Mouse (Mus musculus) neutrophil, adult 5-6 weeks (primary cell): ENCODE measurements at regions not wholly inside any gene's neighbourhood (a gene's known extent, or its start where the extent isn't known, plus 50 kb on each side); places are given as distances from the start of the nearest gene placed in this dataset.

ENCODE experiments used
- ATAC-seq: fragments of 151-379, 151-347 bp; 2 replicates; pipeline ENCODE4 v1.8.0; 2017; ENCODE audit warnings: mild to moderate bottlenecking, moderate TSS enrichment; ENCODE audit not compliant: insufficient number of reproducible peaks, poor library complexity, low FRiP score, severe bottlenecking; ENCODE audit errors: extremely low read depth

DNA sequence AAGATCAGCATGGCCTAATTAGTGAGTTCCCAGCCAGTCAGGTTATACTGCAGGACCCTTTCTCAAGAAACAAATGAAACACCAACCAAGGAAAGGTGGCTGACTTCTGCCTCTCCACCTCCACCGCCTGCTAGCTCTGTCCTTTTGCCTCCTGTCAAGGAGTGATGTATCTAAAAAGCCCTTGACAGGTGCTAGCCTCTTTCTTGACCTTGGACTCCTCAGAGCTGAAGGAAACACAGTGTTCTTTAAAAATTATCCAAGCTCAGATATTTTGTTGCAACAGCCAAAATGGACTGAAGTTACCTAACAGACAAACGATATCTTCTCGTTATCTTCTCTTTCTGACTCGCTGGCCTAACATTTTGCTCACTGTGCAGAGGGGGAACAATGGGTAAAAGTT is 112.5 kb downstream of the Zfp706 start:
- no peak for ATAC-seq

DNA sequence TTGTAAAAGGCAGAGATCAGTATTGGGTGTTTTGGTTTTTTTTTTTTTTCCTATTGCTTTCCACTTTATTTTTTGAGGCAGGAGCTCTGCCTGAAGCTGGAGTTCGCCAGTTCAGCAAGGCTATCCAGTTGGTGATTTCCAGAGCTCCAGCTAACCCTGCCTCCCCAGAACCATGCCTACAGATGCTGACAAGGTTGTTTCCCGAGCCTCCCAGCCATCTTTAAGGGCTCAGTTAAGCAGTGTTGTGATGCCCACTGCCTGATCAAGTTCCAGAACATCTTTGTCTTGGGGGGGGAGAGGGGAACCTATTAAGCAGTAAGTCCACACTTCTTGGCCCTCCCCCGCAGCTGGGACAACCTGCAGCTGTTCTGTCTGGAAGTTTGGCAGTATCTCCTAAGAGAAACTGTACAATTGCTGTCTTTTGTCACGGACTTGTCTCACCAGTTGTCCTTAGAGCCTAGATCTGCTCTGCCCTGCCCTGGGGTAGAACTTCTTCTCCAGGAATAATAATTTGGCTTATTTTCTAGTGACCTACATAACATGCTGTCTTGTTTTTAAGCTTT is 114.1 kb downstream of the Zfp706 start:
- ATAC-seq: no peak

DNA sequence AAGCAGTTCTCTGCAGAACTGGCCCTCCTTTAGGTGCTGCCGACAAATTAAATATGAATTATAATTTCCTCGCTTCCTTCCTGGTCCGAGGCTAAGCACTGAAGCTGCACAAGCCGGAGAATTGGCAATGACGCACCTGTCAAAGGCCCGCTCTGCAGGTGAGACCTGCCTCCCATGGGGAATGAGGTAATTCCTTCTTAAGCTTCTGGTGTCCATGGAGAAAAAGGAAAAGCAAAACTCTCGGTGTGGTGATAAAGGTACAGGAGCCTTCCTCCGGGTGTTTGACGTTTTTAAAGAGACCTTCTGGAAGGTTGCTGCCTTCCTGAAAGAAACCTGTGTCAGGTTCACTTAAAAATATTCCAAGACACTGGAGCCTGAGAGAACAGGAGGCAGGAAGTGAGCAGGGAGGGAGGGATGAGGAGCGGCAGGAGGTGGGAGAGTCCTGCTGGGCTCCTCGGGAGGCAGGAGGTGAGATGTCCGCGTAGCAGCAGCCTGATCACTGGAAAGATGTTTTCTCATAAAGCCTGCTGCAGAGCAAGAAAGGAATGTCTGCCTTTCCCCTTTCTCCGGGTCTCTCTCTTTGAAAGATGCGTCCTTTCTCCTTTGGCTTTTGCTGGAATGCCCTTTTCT is 114.9 kb downstream of the Zfp706 start:
- ATAC-seq: no peak

DNA sequence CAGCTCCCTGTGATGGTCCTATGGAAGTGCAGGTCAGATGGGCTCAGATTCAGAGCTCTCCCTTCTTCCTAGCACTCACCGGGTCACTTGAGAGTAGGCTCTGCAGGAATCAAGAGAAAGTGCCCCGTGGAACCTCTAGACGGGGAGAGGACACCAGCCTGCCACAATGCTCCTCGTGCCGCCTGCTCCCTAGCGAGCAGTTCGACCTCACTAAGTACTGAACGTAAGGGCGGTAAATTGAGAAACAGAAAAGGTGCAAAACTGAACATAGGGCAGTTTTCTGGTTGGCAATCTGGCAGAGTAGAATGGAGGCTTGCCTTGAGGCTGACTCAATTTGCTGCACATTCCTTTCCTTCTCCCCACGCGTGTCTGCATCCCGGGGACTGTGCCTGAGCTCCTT is 115.7 kb downstream of the Zfp706 start:
- ATAC-seq: no peak

DNA sequence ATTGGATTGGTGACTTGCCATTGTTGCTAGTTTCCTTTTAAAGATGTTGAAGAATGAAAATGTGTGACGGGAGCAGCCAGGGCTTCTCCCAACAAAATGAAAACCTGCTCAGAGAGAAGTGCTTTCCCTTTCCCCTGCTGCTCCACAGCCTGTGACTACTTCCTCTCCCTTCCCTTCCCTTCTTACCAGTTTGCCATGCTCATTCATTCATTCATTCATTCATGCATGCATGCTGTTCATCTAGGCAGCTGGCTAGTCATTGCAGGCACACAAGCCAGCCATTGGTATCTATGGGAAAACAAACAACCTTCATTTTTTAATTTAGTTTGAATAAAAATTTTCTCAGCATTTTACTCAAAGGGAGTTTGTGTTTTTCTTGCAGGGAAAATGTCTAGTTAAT is 116.3 kb downstream of the Zfp706 start:
- ATAC-seq: no peak

DNA sequence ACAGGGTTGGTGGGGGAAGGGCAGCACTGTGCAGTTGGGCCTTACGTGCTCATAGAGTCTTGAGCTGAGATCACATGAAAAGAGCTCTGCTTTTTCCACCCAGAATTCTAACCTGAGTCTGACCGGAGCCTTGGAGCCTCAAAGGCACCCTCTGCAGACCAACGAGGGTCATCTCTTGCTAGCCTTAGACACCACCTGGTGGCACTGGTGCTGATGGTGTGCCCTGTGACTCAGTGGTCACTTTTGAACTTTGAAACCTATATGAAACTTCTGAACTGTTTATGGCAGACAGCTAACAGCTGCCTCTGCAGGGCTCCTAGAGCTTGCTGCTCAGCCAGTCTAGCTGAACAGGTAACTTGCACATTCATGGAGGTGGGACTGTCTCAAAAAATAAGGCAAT is 118.5 kb downstream of the Zfp706 start:
- no peak for ATAC-seq

DNA sequence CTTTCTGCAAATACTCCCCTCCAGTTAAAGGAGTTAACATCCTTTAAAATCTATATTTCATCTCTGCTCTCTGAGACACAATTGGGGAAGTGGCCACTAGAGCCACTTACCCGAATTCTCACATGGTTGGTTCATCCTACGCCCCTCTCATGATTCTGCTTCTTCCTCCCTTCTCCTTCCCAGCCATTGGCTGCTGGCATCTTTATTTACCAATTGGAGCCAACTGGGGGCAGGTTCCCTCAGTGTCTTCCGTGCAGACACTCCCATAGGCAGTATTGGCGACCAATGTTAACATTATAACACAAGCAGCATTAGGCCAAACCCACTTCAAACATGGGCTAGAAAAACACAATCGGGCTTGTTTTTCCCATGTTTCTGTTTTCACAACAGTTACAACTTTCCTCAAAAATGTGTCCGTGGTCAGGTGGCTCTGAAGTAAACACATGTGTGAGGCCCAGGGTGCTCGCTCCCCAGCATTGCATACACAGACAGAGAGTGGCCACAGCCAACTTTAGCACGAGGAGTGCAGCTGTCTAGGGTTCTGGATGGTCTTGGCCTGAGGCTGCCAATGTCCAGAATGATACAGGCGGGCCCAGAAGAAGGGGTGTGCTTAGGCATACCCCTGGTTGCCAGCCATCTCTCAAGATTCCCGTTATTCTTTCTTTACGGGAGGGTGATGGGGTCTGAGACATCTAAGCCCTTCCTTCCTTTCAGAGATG is 119.1 kb downstream of the Zfp706 start:
- 0 out of 2 replicates have a peak, but pooled peaks have one; percentile 7 for ATAC-seq

DNA sequence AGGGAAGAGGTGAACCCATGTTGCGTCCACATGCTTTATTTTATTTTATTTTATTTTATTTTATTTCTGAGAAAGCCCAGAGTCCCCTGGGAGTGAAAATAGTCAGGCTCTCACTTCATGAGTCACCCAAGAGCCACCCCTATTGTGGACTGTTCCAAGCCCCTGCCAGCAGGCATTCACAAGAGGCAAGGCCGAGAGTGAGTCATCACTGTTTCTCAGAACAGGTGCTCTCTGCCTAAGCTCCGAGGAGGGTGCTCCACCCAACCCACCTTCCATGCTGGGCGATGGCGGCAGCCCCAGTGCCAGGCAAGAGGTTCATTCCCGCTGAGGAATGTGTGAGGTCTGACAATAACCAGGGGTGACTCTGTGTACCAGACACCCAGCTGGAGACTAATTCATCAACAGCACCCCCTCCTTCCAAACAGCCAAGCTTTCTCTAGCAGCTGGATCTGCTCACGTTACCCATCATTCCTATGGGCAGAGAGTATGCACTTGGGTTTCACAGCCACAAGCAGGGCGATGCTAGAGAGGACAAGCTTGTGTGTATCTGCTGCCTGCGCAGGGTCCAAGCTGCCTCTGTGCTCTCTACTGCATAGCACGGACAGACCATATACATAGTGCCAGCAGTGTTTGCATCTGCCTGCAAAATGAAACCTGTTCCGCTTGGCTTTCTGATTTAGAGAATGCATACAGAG is 122.8 kb downstream of the Zfp706 start:
- no peak for ATAC-seq

DNA sequence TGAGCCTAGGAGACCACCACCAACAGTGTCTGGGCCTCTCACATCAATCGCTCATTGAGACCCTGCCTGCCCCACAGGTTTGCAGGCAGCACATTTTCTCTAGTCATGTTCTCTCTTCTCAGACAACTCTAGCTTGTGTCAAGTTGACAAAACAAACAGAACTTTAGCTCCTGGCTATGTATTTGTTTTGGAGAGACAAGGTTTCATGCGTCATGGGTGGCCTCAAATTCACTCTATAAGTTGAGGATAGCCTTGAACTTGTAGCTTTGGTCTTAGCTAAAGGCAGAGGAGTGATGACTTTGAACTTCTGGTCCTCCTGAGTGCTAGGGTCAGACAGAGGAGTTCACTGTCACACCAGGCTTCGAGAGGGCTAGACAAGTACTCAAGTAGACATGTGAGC is 123.5 kb downstream of the Zfp706 start:
- ATAC-seq: no peak

DNA sequence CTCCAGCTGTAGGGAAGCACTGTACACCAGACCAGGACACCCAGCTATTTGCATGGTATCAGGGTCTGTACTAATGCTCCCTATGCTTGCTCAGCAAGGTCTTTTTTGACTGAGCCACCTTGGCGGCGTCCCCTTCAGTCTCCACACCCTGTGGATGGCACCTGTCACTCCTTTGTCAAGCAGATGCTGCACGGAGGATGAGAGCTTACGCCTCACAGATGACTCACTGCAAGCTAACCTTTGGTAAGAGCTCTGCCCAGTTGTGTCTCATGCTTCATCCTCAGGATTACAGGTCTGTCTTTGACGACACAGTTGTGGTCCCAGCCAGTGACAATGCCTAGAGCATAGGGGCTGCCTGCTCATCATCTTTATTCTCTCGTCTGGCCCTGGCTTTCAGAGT is 124.4 kb downstream of the Zfp706 start:
- ATAC-seq: no peak

DNA sequence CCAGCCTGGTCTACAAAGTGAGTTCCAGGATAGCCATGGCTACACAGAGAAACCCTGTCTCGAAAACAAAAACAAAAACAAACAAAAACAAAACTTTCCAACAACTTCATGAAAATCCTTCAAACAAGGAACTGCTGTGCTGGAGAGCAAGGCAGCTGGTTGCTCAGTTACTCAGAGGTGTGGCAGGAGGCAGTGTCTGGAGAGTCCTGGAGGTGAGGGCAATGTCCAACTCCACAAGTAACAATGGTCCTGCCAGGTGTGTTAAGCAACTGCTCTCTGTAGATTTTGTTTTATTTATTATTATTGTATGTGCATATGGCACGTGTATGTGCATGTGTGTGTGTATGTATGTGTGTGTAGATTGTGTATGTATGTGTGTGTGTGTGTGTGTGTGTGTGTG is 126.0 kb downstream of the Zfp706 start:
- no peak for ATAC-seq

DNA sequence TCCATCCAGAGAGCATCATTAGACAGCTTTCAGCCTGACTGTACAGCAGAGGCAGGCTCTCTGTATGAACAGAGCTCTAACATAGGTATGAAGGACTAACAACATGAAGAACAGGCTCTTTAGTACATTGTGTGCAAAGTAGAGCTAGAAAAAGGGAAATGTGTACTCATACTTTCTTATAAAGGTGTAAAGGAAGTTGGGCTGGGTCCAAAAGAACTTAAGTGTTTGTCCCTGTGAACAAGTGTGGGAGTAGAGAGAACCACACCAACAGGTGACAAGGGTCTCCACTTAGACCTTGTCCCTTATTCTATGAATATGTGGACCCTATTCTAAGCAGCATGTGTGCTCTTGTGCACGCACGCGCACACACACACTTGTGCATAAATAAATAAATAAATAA is 127.0 kb downstream of the Zfp706 start:
- no peak for ATAC-seq

DNA sequence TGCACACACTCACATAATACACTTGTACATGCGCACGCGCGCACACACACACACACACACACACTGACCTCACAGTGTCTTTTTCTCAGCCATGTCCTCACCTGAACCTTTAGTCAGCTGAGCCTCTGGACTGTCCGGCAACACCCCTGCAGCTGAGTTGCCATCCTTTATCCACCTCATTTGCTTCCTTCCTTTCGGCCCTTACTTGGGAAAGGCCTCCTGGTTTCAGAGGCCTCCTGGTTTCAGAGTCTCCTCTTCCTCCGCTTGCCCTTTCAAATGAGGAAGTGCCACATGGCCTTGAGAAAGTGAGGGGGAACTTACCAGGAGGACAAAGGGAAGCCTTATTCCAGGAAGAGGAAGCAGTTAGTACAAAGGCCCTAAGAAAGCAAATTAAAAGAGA is 128.0 kb downstream of the Zfp706 start:
- ATAC-seq: peak; percentile 78

DNA sequence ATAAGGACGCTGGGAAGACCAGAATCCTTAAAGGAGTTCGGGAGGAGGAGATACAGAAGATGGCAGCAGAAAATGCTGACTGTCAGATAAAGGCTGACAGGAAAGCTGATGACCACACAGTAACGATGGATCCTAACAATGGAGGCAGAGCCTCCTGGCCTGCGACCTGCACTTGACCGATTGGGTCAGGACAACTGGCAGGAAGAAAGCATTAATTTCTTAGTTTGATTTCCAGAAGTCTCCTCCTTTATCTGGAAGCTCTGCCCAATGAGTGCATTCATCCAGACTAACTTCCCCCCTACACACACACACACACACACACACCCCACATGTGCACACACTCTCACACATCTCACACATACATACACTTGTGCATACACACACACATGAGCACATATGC is 128.6 kb downstream of the Zfp706 start:
- no peak for ATAC-seq

DNA sequence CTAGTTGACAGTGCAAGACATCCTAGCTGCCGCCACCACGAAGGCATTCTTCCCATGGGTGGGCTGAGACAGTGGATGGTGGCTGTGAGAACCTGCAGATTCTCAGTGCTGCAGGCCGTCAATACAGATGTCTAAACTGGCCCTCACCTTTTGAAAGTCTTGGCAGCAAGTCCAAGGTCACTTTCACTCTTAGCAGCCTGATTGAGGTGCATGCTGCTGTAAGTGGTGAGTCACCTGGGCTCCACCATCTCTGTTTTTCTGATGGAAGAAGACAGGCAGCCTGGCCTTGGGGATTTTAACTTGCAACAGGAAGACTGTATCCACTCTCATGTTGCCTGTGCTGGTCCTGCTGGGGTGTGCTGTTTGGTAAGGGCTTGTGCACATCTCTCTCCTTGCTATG is 129.3 kb downstream of the Zfp706 start:
- no peak for ATAC-seq

DNA sequence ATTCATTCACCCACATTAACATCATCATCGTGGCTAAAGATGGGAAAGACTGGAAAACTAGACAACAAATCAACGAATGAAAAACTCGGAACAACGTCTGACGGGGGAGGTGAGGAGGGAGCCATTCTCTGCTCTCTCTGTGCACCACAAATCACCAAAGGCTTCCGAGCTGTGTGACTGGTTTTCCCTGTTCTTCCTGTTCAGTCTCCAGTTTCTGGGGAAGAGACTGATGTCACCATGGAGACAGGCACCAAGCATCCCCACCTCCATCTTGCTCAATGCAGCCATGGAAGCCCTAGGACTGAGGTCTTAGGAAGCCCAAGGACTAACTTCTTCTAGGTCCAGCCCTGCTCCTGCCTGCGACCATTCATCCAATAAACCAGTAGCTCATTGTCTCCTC is 130.1 kb downstream of the Zfp706 start:
- no peak for ATAC-seq

DNA sequence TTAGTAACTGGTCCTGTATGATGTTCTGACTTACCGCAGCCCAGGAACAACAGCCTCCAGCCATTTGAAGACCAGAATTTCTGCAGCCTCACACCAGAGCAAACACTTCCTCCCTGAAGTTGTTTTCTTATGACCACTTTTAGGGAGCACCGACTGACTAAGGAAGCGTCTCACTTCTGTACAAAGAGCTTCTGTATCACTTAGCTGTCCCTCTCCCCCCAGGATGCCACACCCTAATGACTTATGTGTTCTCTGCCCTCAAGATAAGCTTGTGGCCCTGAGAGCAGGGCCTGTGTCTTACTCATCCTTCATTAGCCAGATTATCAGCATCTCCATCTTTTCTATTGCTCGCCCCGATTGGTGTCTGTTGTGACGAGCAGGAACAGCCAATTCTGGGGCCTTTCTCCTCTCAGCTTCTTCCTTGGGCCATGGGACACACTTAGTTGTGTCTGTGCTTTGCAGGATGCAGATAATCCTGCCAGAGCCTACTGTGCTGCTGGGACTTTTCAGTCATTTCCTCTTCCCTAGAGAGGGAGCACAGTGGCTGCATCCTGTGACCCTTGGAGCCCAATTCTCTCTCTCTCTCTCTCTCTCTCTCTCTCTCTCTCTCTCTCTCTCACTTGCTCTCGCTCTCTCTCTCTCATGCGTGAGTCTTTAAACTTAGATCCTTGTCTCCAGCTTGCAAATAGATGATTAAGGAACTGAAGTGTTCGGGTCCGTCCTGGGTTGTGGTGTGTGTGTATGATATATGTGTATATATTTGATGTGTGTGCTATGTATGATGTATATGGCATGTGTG is 131.4 kb downstream of the Zfp706 start:
- no peak for ATAC-seq

DNA sequence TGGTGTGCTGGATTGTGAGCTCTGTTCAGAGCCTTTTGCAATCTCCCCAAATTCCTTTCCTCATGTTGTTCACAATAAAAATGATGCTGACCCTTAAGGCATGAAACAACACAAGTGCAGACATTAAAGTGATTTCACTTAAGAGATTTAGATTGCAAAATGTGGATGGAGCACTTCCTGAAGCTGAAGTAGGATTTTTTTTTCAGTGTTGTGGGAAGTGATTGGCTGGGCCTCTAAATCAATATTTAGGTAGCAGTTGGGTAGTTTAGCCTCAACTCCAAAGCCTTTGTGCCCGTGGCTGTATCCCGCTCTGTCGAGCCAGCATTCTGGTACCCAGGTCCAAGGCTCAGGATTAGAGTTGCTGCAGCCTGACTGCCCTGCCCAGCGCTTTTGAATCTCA is 133.0 kb downstream of the Zfp706 start:
- ATAC-seq: no peak

DNA sequence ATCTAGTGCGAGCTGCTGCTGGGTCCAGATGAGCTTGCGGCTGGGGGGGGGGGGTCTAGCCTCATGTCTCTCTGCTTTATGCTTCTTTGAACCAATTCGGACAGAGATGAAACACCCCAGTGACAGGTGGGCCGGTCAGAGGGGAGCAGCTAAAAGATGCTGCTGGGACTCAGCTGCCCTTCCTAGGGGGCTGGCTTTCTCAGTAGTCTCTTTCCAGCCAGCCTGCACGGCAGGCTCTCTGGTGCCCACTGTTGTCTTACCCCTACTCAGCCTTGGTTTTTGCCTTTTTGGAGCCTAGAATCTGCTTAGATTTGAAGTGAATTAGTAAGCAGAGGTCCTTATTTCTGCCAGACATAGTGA is 133.7 kb downstream of the Zfp706 start:
- ATAC-seq: no peak
